Mouse (Mus musculus) stomach, embryonic 16.5 days (tissue): ENCODE data around the gene Gpat3. TPM values are rescaled to one million over a fixed set of nuclear protein-coding genes. Genes with fewer than 3 reads are reported as not detected.

Experiments used
- ATAC-seq: fragments of 200-750 bp; cut with Nextera tagmentation; 2 replicates; pipeline ENCODE4 v1.8.0; 2017; ENCODE audit warnings: moderate number of reproducible peaks, moderate TSS enrichment; ENCODE audit not compliant: insufficient read depth, low FRiP score
- H3K27ac ChIP-seq: fragments of 300-500 bp; sonication (generic); 2 replicates; pipeline ENCODE4 v1.5.1; 2014; ENCODE audit warnings: low read length
- H3K27me3 ChIP-seq: fragments of 300-500 bp; sonication (generic); 2 replicates; pipeline ENCODE4 v1.6.1; 2014; ENCODE audit warnings: low read length, control low read depth, mixed read lengths; ENCODE audit not compliant: control insufficient read depth, insufficient read depth
- H3K36me3 ChIP-seq: fragments of 300-500 bp; sonication (generic); 2 replicates; pipeline ENCODE4 v1.6.1; 2014; ENCODE audit warnings: low read length; ENCODE audit not compliant: control insufficient read depth, insufficient read depth
- H3K4me1 ChIP-seq: fragments of 300-500 bp; sonication (generic); 2 replicates; pipeline ENCODE4 v1.6.1; 2014; ENCODE audit warnings: low read length, control low read depth, mixed read lengths; ENCODE audit not compliant: control insufficient read depth, insufficient read depth
- H3K4me2 ChIP-seq: fragments of 300-500 bp; sonication (generic); 2 replicates; pipeline ENCODE4 v1.6.1; 2014; ENCODE audit warnings: low read depth, low read length, mixed read lengths
- H3K4me3 ChIP-seq: fragments of 300-500 bp; sonication (generic); replicated peaks from 2 replicates; pipeline ENCODE4 v1.5.1; 2014; ENCODE audit warnings: mild to moderate bottlenecking, low read length
- H3K9ac ChIP-seq: fragments of 300-500 bp; sonication (generic); 2 replicates; pipeline ENCODE4 v1.6.1; 2014; ENCODE audit warnings: low read length
- H3K9me3 ChIP-seq: fragments of 300-500 bp; sonication (generic); replicated peaks from 2 replicates; pipeline ENCODE4 v1.6.1; 2016; ENCODE audit warnings: low read length, control low read depth; ENCODE audit not compliant: control insufficient read depth
- WGBS: fragments of 180-500 bp; shearing (Covaris S2); extraction: QIAGEN DNeasy Blood & Tissue Kit; methylation state at CpG from one replicate; pipeline ENCODE4 v1.1.7; 2014; 5-methylcytosine and 5-hydroxymethylcytosine counted together
- polyA plus RNA-seq: library from polyadenylated mRNA; unstranded; fragments of >200 nt; fragmentation: Nextera tagmentation; extraction: Ambion mirVana; gene quantifications from 2 replicates; pipeline ENCODE4 v1.2.1, GENCODE M21; 2015

Gpat3 gene
- polyA plus RNA-seq, 1 experiment from 2014 or later = 5.0 TPM

- no peak for ATAC-seq
- Histone ChIP-seq H3K9ac (no peak overlapping the region), H3K4me2 (no peak overlapping the region), H3K4me3 (no peak overlapping the region), H3K27ac (no peak overlapping the region), H3K4me1 (no peaks in the 10 kb centered on the region), H3K27me3 (no peaks in the 10 kb centered on the region), H3K36me3 (no peaks in the 10 kb centered on the region), H3K9me3 (no peaks in the 10 kb centered on the region)
- 48% methylated on average over 4 of the region's 4 CpGs for WGBS
Observed at GRCm38 (mm10) chr5:100869197-100869895, 23.8 kb downstream of the Gpat3 start.

DNA sequence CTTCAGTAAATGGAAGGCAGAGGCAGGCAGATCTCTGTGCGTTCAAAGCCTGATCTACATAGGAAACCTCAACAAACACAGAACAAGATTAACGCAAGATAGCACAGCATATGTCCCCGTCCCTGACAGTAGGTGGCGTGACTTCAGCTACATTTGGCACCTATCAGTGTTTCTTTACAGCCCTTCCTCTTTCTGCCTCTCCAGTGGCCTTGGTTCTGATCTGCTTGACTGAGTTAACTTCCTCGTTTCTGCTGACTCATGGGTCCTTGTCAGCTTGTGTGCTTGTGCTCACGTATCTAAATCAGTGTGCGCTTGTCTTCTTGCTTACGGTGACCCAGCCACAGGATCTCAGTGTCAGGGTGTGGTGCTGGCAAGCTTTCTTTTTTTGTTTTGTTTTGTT, 26.5 kb downstream of the Gpat3 start:
- 85% methylated on average over 8 of the region's 8 CpGs for WGBS
- Histone ChIP-seq H3K27ac (no peak overlapping the region), H3K4me1 (no peaks in the 10 kb centered on the region), H3K9me3 (no peaks in the 10 kb centered on the region), H3K36me3 (no peaks in the 10 kb centered on the region), H3K27me3 (no peaks in the 10 kb centered on the region), H3K4me2 (no peak overlapping the region), H3K4me3 (no peak overlapping the region), H3K9ac (no peak overlapping the region)
- peak; percentile 7; the same call in 1 of the 2 replicates for ATAC-seq

- no peaks in the 10 kb centered on the region for H3K9me3 ChIP-seq
- H3K27ac ChIP-seq = no peak overlapping the region
- no peak overlapping the region for H3K4me3 ChIP-seq
- H3K27me3 ChIP-seq = no peaks in the 10 kb centered on the region
- no peak for ATAC-seq
- no peaks in the 10 kb centered on the region for H3K36me3 ChIP-seq
- 60% methylated on average over 7 of the region's 7 CpGs for WGBS
- H3K4me1 ChIP-seq = no peaks in the 10 kb centered on the region
- H3K9ac ChIP-seq = no peak overlapping the region
- H3K4me2 ChIP-seq = no peak overlapping the region
Observed at GRCm38 (mm10) chr5:100874721-100875120, 29.2 kb downstream of the Gpat3 start.

DNA sequence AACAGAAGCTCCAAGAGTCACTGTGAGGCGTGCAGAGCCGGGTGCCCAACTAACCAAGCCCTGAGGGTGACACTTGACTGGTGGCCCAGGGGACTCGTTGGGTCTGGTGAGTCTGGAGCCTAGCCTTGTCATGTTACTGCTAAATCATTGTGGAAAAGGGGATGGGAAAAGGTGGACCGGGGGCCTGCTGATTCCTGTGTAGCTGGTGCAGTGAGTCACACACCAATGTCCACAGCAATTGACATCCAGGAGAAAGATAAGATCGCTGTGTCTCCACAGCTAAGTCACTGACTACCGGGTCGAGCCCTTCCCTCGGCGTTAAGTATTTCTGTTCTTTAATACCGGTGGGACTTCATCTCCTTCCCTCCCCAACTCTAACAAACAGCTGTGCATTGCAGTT, 29.7 kb downstream of the Gpat3 start:
- Histone ChIP-seq H3K9me3 (no peaks in the 10 kb centered on the region), H3K27ac (no peak overlapping the region), H3K4me2 (no peak overlapping the region), H3K4me3 (no peak overlapping the region), H3K27me3 (no peaks in the 10 kb centered on the region), H3K9ac (no peak overlapping the region), H3K36me3 (no peaks in the 10 kb centered on the region), H3K4me1 (no peaks in the 10 kb centered on the region)
- 55% methylated on average over 10 of the region's 10 CpGs for WGBS
- no peak for ATAC-seq

DNA sequence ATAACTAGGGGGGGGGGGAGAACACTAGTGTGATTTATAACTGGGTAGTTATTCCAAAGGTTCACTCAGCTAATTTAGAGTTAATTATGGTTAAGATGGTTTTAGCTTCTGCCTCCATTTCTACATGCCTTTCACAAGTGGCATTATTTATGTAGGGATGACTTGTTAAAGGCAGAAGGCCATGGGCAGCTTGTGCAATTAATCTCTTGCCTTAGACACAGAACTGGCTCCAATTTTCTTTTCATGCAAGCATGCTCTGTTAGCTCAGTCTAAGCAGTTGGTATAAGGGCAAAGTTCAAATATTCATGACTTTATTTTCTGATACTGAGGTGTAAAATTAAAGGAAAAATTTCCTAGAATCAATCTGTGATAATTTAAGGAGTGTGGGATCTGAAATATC, 31.5 kb downstream of the Gpat3 start:
- Histone ChIP-seq H3K4me3 (no peak overlapping the region), H3K4me1 (no peaks in the 10 kb centered on the region), H3K9ac (no peak overlapping the region), H3K27me3 (no peaks in the 10 kb centered on the region), H3K9me3 (no peaks in the 10 kb centered on the region), H3K36me3 (no peaks in the 10 kb centered on the region), H3K27ac (no peak overlapping the region), H3K4me2 (no peak overlapping the region)
- ATAC-seq = no peak

DNA sequence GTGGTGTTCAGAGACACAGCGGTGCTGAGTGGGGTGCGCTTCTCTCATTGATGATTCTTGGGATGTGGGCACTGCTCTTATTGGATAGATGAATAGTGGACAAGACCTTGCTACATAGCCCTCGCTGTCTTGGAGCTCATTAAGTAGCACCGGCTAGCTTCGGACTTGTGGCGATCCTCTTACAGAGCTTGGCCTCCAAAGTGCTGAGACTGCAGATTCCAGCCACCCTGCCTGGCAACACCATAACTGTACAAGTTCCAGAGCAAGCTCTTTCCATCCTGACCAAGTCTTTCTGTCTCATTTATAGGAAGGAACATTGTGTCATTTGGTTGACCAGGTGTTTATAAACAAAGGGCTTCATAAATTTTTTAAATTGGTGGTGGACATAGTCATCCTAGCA, 39.7 kb downstream of the Gpat3 start:
- 87% methylated on average over 6 of the region's 6 CpGs for WGBS
- Histone ChIP-seq H3K27ac (no peak overlapping the region), H3K4me1 (no peaks in the 10 kb centered on the region), H3K4me3 (no peak overlapping the region), H3K36me3 (no peaks in the 10 kb centered on the region), H3K9me3 (no peaks in the 10 kb centered on the region), H3K4me2 (no peak overlapping the region), H3K27me3 (no peaks in the 10 kb centered on the region), H3K9ac (no peak overlapping the region)
- ATAC-seq = no peak

DNA sequence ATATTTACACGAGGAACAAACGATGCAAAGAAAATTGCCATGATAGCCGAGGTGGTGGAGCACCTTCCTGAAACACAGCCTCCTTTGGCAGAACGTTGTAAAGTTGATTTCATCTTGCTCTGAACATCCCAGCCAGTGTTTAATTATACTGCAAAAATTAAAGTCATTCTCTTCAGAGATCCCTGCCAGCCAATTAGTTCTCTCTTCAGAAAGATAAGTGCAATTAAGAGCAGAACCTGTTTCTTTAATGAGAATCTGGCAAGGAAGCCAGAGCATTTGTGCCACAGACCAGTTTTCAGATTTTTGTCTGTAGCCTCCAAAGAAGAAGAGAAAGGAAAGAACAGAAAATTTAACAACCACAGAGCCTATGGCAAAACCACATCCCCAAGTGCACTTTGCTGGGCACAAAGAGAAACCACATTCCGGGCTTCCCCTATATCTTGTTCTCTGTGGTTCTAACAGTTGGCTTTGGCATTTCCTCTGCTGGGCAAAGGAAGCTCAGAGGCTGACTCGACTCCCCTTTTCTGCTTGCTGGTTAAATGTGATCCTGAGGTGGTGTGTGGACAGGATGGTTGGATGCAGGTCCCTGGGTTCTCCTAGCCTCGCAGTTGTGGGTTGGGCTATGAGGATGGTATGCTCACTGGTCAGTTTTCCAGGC, 40.9 kb downstream of the Gpat3 start:
- H3K4me1 ChIP-seq = no peaks in the 10 kb centered on the region
- H3K27ac ChIP-seq = no peak overlapping the region
- H3K9ac ChIP-seq = no peak overlapping the region
- H3K4me3 ChIP-seq = no peak overlapping the region
- no peaks in the 10 kb centered on the region for H3K27me3 ChIP-seq
- no peak overlapping the region for H3K4me2 ChIP-seq
- no peak for ATAC-seq
- no peaks in the 10 kb centered on the region for H3K9me3 ChIP-seq
- 79% methylated on average over 7 of the region's 7 CpGs for WGBS
- no peaks in the 10 kb centered on the region for H3K36me3 ChIP-seq

DNA sequence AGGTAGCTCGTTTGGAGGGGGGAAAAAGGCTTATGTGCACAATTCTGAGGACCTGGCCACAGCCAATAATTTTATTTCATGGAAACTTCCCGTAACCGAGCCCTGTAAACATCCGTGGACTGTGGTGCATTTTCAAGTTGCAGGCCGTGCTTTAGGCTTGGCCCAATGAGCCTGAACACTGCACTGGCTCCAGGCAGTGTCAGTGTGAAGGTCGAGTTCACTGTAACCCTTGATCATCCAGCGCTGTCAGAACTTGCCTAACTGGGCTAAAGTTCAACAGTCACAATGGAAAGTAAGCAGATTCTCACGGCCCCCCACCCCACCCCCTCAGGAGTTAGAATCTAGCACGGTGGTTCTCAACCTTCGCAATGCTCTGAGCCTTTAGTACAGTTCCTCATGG, 50.7 kb downstream of the Gpat3 start:
- no peak for ATAC-seq
- H3K27me3 ChIP-seq = no peaks in the 10 kb centered on the region
- no peak overlapping the region for H3K9ac ChIP-seq
- no peak overlapping the region for H3K4me2 ChIP-seq
- H3K4me3 ChIP-seq = no peak overlapping the region
- H3K36me3 ChIP-seq = no peaks in the 10 kb centered on the region
- H3K4me1 ChIP-seq = no peaks in the 10 kb centered on the region
- 67% methylated on average over 10 of the region's 10 CpGs for WGBS
- H3K9me3 ChIP-seq = no peaks in the 10 kb centered on the region
- H3K27ac ChIP-seq = no peak overlapping the region

DNA sequence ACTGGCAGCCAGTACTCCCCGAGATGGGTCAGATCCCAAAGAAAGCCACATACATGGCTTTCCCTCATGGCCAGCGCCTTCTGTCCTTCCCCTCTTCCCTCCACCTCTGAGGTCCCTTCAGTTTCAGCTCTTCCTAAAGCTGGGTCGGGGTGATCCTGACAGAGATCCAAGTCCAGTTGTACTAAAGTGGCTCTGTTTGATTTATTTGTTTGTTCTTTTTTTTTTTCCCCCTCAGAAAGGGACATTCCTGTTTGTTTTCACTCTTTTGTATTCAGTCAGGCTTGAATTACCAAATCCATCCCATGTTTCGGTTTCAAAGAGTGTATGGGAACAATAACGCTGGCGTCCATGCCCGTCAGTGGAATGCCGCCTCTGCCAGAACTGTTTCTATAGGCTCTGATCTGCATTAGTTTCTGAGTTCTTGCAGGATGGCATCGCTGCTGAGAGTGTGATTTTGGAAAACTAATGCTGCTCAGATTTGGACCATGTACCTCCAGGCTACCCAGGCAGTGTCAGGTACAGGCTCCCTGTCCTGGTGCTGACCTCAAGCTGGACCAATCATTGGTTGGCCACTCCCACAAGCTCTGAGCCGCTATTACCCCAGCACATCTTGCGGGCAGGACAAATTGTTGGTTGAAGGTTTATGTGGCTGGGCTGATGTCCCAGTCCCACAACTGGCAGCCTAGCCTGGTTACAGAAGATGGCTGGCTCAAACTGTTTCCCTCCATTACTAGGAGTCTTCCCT, 54.4 kb downstream of the Gpat3 start:
- 70% methylated on average over 11 of the region's 11 CpGs for WGBS
- H3K9ac ChIP-seq = no peak overlapping the region
- no peaks in the 10 kb centered on the region for H3K27me3 ChIP-seq
- no peaks in the 10 kb centered on the region for H3K9me3 ChIP-seq
- H3K4me2 ChIP-seq = no peak overlapping the region
- no peaks in the 10 kb centered on the region for H3K4me1 ChIP-seq
- H3K4me3 ChIP-seq = no peak overlapping the region
- no peak for ATAC-seq
- no peaks in the 10 kb centered on the region for H3K36me3 ChIP-seq
- no peak overlapping the region for H3K27ac ChIP-seq
